Mouse (Mus musculus) G1E (cell line): ENCODE data around the gene Tmem258. TPM values are rescaled to one million over a fixed set of nuclear protein-coding genes. Genes with fewer than 3 reads are reported as not detected.

Source experiments
- ATAC-seq: 2 replicates; pipeline ENCODE4 v1.8.0; 2016; ENCODE audit warnings: mild to moderate bottlenecking; ENCODE audit not compliant: insufficient number of reproducible peaks, poor library complexity, low FRiP score, severe bottlenecking; ENCODE audit errors: extremely low read depth
- DNase-seq: peaks from one replicate; pipeline ENCODE4 v3.0.0; 2012; ENCODE audit warnings: low spot score
- H3K27me3 ChIP-seq: 2 replicates; pipeline ENCODE4 v1.6.1; 2012; ENCODE audit warnings: mild to moderate bottlenecking, low read length, inconsistent platforms; ENCODE audit not compliant: insufficient read depth
- H3K36me3 ChIP-seq: replicated peaks from 2 replicates; pipeline ENCODE3; 2012; ENCODE audit warnings: mild to moderate bottlenecking, inconsistent platforms
- H3K4me1 ChIP-seq: 2 replicates; pipeline ENCODE4 v1.6.1; 2012; ENCODE audit warnings: low read depth, low read length, inconsistent platforms, mixed read lengths; ENCODE audit not compliant: insufficient read depth
- H3K4me3 ChIP-seq: 2 replicates; pipeline ENCODE4 v1.5.1; 2012; ENCODE audit warnings: low read depth, mild to moderate bottlenecking, inconsistent platforms, low read length, moderate library complexity, mixed read lengths
- H3K9me3 ChIP-seq: replicated peaks from 2 replicates; pipeline ENCODE4 v1.6.1; 2012; ENCODE audit warnings: inconsistent platforms
- CTCF ChIP-seq: IDR thresholded peaks from 2 replicates; pipeline ENCODE4 v1.5.1; 2012; ENCODE audit warnings: low read depth, low read length, inconsistent platforms, mixed read lengths
- GATA1 ChIP-seq: IDR thresholded peaks from 2 replicates; pipeline ENCODE4 v1.6.1; 2012; ENCODE audit warnings: borderline replicate concordance, low read length, inconsistent platforms, mixed read lengths
- GATA2 ChIP-seq: IDR thresholded peaks from 2 replicates; pipeline ENCODE4 v1.6.1; 2012; ENCODE audit warnings: low read depth, low read length, inconsistent platforms, borderline replicate concordance
- POLR2AphosphoS5 ChIP-seq: IDR thresholded peaks from 2 replicates; pipeline ENCODE4 v1.6.1; 2012; ENCODE audit warnings: low read depth, low read length, inconsistent platforms; ENCODE audit not compliant: insufficient replicate concordance
- TAL1 ChIP-seq: conservative IDR thresholded peaks from 2 replicates; pipeline ENCODE4 v1.6.1; 2012; ENCODE audit warnings: low read depth, low read length, inconsistent platforms, mixed read lengths
- polyA plus RNA-seq: library from polyadenylated mRNA; stranded (reverse); fragments of >175 nt; gene quantifications from 2 replicates; pipeline ENCODE4 v1.2.3, GENCODE M21; 2012
- total RNA-seq, 2 experiments: library from RNA; stranded (forward) in 1 of 2; stranded (reverse) in 1 of 2; fragments of 200-1000 nt in 1 of 2; fragments of >200 nt in 1 of 2; fragmentation: Nextera tagmentation in 1 of 2; gene quantifications; 2 replicates each; pipeline ENCODE4 v1.2.3; 2014 to 2017

Gene Tmem258
- total and polyA plus RNA-seq, 3 experiments: 20.3 to 178 (median 40.3) TPM

DNA sequence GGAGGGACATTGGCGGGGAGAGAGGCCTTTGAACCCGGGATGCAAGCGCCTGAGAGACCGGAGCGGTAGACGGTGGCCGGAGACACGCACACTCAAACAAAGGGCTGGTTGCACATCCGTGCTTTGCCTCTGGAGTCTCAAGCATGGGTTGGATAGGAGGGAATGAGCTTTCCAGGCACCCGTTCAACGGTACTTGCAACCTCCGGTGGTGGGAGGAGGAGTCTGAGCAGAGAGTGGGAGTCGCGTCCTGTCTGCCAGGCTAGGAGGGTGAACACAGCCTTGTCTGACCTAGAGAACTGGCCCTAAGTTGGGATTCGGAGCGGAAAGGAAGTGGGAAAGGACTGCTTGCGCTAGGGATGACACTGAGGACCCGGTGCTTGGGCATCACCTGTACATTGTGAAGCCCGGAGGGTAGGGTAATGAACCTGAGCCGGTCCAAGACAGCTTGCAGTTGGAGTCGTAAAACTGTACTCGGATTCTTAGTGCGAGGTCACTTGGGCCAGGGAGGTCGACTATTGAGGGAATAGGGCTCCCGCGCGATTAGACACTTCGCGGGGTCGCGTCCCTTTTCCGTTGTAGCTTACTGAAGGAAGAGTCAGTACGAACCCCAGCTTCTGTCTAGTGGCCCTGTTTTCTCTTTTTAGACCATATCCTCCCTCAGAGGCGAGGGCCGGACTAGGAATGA lies 20.4 kb upstream of the Tmem258 start:
- Histone ChIP-seq H3K4me3 (peak overlapping the region; percentile 98), H3K27me3 (no peaks in the 10 kb centered on the region), H3K4me1 (peaks cover 65% of the 10 kb centered on the region), H3K36me3 (peaks cover 49% of the 10 kb centered on the region), H3K9me3 (peaks cover 2% of the 10 kb centered on the region)
- DNase-seq (peak; percentile 66), ATAC-seq (peak; percentile 48)
- TF ChIP-seq POLR2AphosphoS5 (no peak), GATA2 (no peak), GATA1 (no peak), TAL1 (no peak)

DNA sequence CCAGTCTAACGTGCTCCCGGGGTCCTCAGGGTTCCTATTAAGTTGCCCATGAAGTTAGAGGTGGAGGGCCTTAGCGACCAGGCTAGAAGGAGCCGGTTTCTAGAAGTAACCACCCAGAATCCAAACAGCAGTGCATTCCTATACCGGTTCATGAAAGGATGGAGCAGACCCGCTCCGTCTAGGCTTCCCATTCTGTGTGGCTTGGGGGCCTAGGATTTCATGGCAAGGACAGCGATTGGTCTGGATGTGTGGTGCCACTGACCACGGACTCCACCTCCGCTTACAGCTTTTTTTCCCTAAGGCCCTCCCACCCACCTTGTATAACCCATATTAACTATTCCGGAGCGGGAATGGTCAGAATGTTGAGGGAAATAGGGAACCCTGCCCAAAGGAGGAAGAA lies 19.7 kb upstream of the Tmem258 start:
- Histone ChIP-seq H3K9me3 (no peaks in the 10 kb centered on the region; the same call in 1 of the 2 replicates), H3K36me3 (peaks cover 55% of the 10 kb centered on the region), H3K4me1 (peaks cover 72% of the 10 kb centered on the region), H3K27me3 (no peaks in the 10 kb centered on the region), H3K4me3 (peak overlapping the region; percentile 98)
- TF ChIP-seq GATA2 (no peak), GATA1 (no peak), POLR2AphosphoS5 (no peak), TAL1 (no peak), CTCF (no peak)
- DNase-seq: peak; percentile 65
- peak; percentile 32; the same call in 1 of the 2 replicates for ATAC-seq

DNA sequence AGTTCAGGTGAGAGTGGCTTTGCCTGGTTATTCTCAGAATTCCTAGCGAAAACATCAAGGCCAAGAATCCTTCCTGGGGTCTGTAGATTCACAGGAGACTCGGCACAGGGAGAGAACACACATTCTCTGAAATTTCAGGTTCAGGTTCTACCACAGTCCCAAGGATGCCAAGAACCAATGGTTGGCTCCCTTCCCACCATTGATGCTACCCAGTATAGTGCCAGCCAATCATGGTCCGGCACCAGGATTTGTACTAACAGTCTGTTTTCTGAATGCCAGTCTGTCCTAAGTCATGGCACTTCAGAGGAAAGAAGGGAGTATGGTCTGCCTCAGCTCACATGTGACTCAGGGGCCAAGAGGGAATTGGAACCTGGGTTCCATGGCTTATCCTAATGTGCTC lies 17.9 kb upstream of the Tmem258 start:
- Histone ChIP-seq H3K36me3 (peaks cover 73% of the 10 kb centered on the region), H3K27me3 (no peaks in the 10 kb centered on the region), H3K4me3 (no peak overlapping the region; the same call in 1 of the 2 replicates), H3K4me1 (peaks cover 84% of the 10 kb centered on the region), H3K9me3 (no peaks in the 10 kb centered on the region)
- DNase-seq (no peak), ATAC-seq (no peak)
- no peak for TF ChIP-seq CTCF
- TF ChIP-seq GATA1: no peak
- no peak for TF ChIP-seq TAL1
- TF ChIP-seq POLR2AphosphoS5: no peak

DNA sequence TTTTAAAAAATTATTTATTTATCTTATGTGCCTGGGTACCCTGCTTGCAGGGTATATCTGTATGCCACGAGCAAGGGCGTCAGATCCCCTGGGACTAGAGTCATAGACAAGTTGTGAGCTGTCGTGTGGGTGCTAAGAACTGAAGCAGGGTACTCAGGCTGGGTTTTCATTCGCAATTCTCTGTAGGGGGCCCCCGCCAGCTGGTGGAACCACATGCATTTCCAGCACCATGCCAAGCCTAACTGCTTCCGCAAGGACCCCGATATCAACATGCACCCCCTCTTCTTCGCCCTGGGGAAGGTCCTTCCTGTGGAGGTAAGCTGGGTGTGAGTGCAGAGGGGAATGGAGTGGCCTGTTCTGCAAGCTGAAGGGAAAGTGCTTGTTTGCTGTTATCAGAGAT lies 17.2 kb upstream of the Tmem258 start:
- TF ChIP-seq POLR2AphosphoS5: no peak
- TF ChIP-seq GATA2: no peak
- no peak for TF ChIP-seq TAL1
- TF ChIP-seq CTCF: no peak
- no peak for TF ChIP-seq GATA1
- DNase-seq: no peak
- peaks cover 85% of the 10 kb centered on the region for H3K4me1 ChIP-seq
- H3K4me3 ChIP-seq: no peak overlapping the region; the same call in 1 of the 2 replicates
- H3K9me3 ChIP-seq: no peaks in the 10 kb centered on the region
- peaks cover 79% of the 10 kb centered on the region for H3K36me3 ChIP-seq
- H3K27me3 ChIP-seq: no peaks in the 10 kb centered on the region
- no peak for ATAC-seq

DNA sequence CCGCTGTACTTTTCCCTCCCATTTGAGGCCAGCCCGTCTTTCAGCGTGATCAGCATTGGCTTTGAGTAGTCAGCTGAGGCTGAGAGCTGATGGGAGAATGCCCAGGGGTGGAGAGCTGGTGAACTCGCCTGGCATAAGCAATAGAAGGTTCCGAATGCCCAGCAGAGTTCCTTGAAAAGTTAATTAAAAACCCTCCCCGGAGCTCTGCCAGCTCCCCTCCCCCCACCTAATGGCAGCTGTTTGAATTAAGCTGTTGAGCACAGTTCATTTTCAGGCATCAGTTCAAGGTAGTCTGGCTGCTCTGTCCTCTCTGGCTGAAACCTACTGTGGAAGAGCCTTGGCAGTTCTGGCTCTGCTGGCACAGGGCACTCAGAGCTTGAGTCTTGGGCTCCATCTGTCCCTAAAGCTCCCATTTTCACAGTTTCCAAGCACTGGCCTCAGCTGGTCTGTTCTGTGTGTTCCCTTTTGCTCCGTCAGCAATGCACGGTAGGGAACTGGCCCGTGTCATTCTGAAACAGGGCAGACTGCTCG lies 15.5 kb upstream of the Tmem258 start:
- H3K27me3 ChIP-seq: no peaks in the 10 kb centered on the region
- TF ChIP-seq POLR2AphosphoS5 (no peak), GATA1 (no peak), TAL1 (no peak), CTCF (no peak), GATA2 (no peak)
- H3K4me3 ChIP-seq: no peak overlapping the region; the same call in 1 of the 2 replicates
- no peaks in the 10 kb centered on the region for H3K9me3 ChIP-seq
- H3K36me3 ChIP-seq: peaks cover 97% of the 10 kb centered on the region
- H3K4me1 ChIP-seq: peaks cover 92% of the 10 kb centered on the region
- no peak for ATAC-seq
- no peak for DNase-seq

DNA sequence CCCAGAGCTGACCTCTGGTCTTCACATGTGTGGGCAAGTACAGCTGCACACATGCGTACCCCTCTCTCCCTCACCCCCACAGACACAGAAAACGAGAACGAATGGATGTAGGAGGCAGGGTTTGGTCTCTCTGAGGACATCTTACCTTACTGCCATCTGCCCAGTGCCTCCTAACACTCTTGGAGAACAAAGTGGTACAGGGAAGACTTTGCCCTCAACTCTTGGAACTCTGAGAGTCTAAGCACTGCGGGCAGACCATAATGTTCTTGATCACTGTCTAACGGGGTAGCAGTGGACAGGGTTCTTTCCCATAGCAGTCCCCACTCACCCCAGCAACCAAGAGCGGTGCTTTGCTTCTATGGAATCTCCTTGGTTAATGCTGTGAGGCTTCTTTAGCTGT lies 14.8 kb upstream of the Tmem258 start:
- DNase-seq: no peak
- no peak for ATAC-seq
- Histone ChIP-seq H3K27me3 (no peaks in the 10 kb centered on the region), H3K9me3 (no peaks in the 10 kb centered on the region), H3K36me3 (peaks cover 100% of the 10 kb centered on the region), H3K4me3 (no peak overlapping the region), H3K4me1 (peaks cover 95% of the 10 kb centered on the region)
- no peak for TF ChIP-seq GATA1
- no peak for TF ChIP-seq TAL1
- no peak for TF ChIP-seq POLR2AphosphoS5
- no peak for TF ChIP-seq CTCF
- TF ChIP-seq GATA2: no peak
